Mouse (Mus musculus) liver, embryonic 13.5 days (tissue): ENCODE data around the gene Prkaca. TPM values are rescaled to one million over a fixed set of nuclear protein-coding genes. Genes with fewer than 3 reads are reported as not detected.

Experiments
- ATAC-seq: fragments of 200-750 bp; cut with Nextera tagmentation; 2 replicates; pipeline ENCODE4 v1.8.0; 2017; ENCODE audit warnings: low read depth, mild to moderate bottlenecking, moderate number of reproducible peaks, moderate library complexity
- DNase-seq: peaks from one replicate; pipeline ENCODE4 v3.0.0; 2022
- H3K27ac ChIP-seq: fragments of 300-500 bp; sonication (generic); 2 replicates; pipeline ENCODE4 v1.5.1; 2015; ENCODE audit warnings: moderate library complexity, mild to moderate bottlenecking, inconsistent platforms
- H3K27me3 ChIP-seq: fragments of 300-500 bp; sonication (generic); 2 replicates; pipeline ENCODE4 v1.6.1; 2015; ENCODE audit warnings: mild to moderate bottlenecking, inconsistent platforms
- H3K36me3 ChIP-seq: fragments of 300-500 bp; sonication (generic); 2 replicates; pipeline ENCODE4 v1.6.1; 2015; ENCODE audit warnings: mild to moderate bottlenecking, inconsistent platforms
- H3K4me1 ChIP-seq: fragments of 300-500 bp; sonication (generic); replicated peaks from 2 replicates; pipeline ENCODE4 v1.6.1; 2015; ENCODE audit warnings: inconsistent platforms
- H3K4me2 ChIP-seq: fragments of 300-500 bp; sonication (generic); 2 replicates; pipeline ENCODE4 v1.6.1; 2015; ENCODE audit warnings: inconsistent platforms, mild to moderate bottlenecking, moderate library complexity
- H3K4me3 ChIP-seq: fragments of 300-500 bp; sonication (generic); replicated peaks from 2 replicates; pipeline ENCODE4 v1.5.1; 2015; ENCODE audit warnings: mild to moderate bottlenecking, inconsistent platforms
- H3K9ac ChIP-seq: fragments of 300-500 bp; sonication (generic); 2 replicates; pipeline ENCODE4 v1.6.1; 2015; ENCODE audit warnings: mild to moderate bottlenecking, inconsistent platforms
- H3K9me3 ChIP-seq: fragments of 300-500 bp; sonication (generic); replicated peaks from 2 replicates; pipeline ENCODE4 v1.6.1; 2016; ENCODE audit warnings: inconsistent platforms
- WGBS: fragments of 180-500 bp; shearing (Covaris S2); methylation state at CpG from one replicate; pipeline ENCODE4 v1.1.7; 2015; ENCODE audit not compliant: insufficient replicate concordance; 5-methylcytosine and 5-hydroxymethylcytosine counted together
- polyA plus RNA-seq: library from polyadenylated mRNA; unstranded; fragments of >200 nt; fragmentation: Nextera tagmentation; extraction: Ambion mirVana; gene quantifications from 2 replicates; pipeline ENCODE4 v1.2.1, GENCODE M21; 2015

Gene Prkaca
- polyA plus RNA-seq = 50.5 and 52.3 TPM in 2 replicates

- Histone ChIP-seq H3K9ac (peak within 1 kb of the TSS; percentile 94), H3K4me1 (peaks cover 55% of the 10 kb centered on the region), H3K4me2 (peak within 1 kb of the TSS; percentile 99), H3K27me3 (no peaks in the 10 kb centered on the region), H3K27ac (peak within 1 kb of the TSS; percentile 73), H3K36me3 (peaks cover 38% of the 10 kb centered on the region), H3K9me3 (no peaks in the 10 kb centered on the region), H3K4me3 (peak within 1 kb of the TSS; percentile 94)
- ATAC-seq (peak; percentile 98), DNase-seq (peak; percentile 99)
- under 1% methylated on average over 71 of the region's 94 CpGs for WGBS
Observed at GRCm38 (mm10) chr8:83972150-83973120, at the start of gene Prkaca. Gene Prkaca (plus strand): TSS chr8:83972993.

GRCm38 (mm10) chr8:83924585-83924984 lies 48.2 kb upstream of the Prkaca start:
- peaks cover 14% of the 10 kb centered on the region for H3K36me3 ChIP-seq
- ATAC-seq (no peak), DNase-seq (no peak)
- peaks cover 2% of the 10 kb centered on the region for H3K4me1 ChIP-seq
- no peak overlapping the region for H3K4me3 ChIP-seq
- H3K9ac ChIP-seq = no peak overlapping the region
- H3K9me3 ChIP-seq = no peaks in the 10 kb centered on the region
- H3K27ac ChIP-seq = no peak overlapping the region
- H3K27me3 ChIP-seq = no peaks in the 10 kb centered on the region
- no peak overlapping the region for H3K4me2 ChIP-seq
- WGBS = 79% methylated on average over 5 of the region's 5 CpGs

GRCm38 (mm10) chr8:83926266-83926665 lies 46.5 kb upstream of the Prkaca start:
- H3K4me2 ChIP-seq = no peak overlapping the region
- no peaks in the 10 kb centered on the region for H3K9me3 ChIP-seq
- H3K27me3 ChIP-seq = no peaks in the 10 kb centered on the region
- no peak overlapping the region for H3K4me3 ChIP-seq
- 52% methylated on average over 7 of the region's 7 CpGs for WGBS
- peaks cover 28% of the 10 kb centered on the region for H3K36me3 ChIP-seq
- no peak overlapping the region for H3K27ac ChIP-seq
- H3K9ac ChIP-seq = no peak overlapping the region
- ATAC-seq (no peak), DNase-seq (no peak)
- no peaks in the 10 kb centered on the region for H3K4me1 ChIP-seq

- Histone ChIP-seq H3K4me2 (no peak overlapping the region), H3K4me1 (no peaks in the 10 kb centered on the region), H3K27ac (no peak overlapping the region), H3K36me3 (peaks cover 71% of the 10 kb centered on the region), H3K4me3 (no peak overlapping the region), H3K9me3 (no peaks in the 10 kb centered on the region), H3K9ac (no peak overlapping the region), H3K27me3 (no peaks in the 10 kb centered on the region)
- no peak for DNase-seq
- no peak for ATAC-seq
- WGBS = 66% methylated on average over 5 of the region's 5 CpGs
Observed at GRCm38 (mm10) chr8:83934222-83934621, 38.6 kb upstream of the Prkaca start.

GRCm38 (mm10) chr8:83934994-83935393 lies 37.8 kb upstream of the Prkaca start:
- ATAC-seq = no peak
- Histone ChIP-seq H3K27ac (no peak overlapping the region), H3K9ac (no peak overlapping the region), H3K4me2 (no peak overlapping the region), H3K36me3 (peaks cover 66% of the 10 kb centered on the region), H3K27me3 (no peaks in the 10 kb centered on the region), H3K4me3 (no peak overlapping the region), H3K4me1 (no peaks in the 10 kb centered on the region), H3K9me3 (no peaks in the 10 kb centered on the region)
- 61% methylated on average over 2 of the region's 2 CpGs for WGBS
- DNase-seq = no peak

GRCm38 (mm10) chr8:83935435-83935834 lies 37.4 kb upstream of the Prkaca start:
- H3K36me3 ChIP-seq = peaks cover 63% of the 10 kb centered on the region
- H3K27me3 ChIP-seq = no peaks in the 10 kb centered on the region
- H3K9me3 ChIP-seq = no peaks in the 10 kb centered on the region
- ATAC-seq (no peak), DNase-seq (no peak)
- no peak overlapping the region for H3K27ac ChIP-seq
- no peak overlapping the region for H3K9ac ChIP-seq
- H3K4me3 ChIP-seq = no peak overlapping the region
- H3K4me1 ChIP-seq = no peaks in the 10 kb centered on the region
- no peak overlapping the region for H3K4me2 ChIP-seq
- WGBS = 72% methylated on average over 8 of the region's 8 CpGs

GRCm38 (mm10) chr8:83937645-83938044 lies 35.1 kb upstream of the Prkaca start:
- no peaks in the 10 kb centered on the region for H3K4me1 ChIP-seq
- WGBS = 69% methylated on average over 7 of the region's 7 CpGs

GRCm38 (mm10) chr8:83938330-83938729 lies 34.5 kb upstream of the Prkaca start:
- Histone ChIP-seq H3K9ac (no peak overlapping the region), H3K4me1 (no peaks in the 10 kb centered on the region), H3K36me3 (peaks cover 46% of the 10 kb centered on the region), H3K4me2 (no peak overlapping the region), H3K27ac (no peak overlapping the region), H3K4me3 (no peak overlapping the region), H3K27me3 (no peaks in the 10 kb centered on the region), H3K9me3 (no peaks in the 10 kb centered on the region)
- no peak for ATAC-seq
- 79% methylated on average over 15 of the region's 15 CpGs for WGBS
- DNase-seq = no peak

More at GRCm38 (mm10) chr8:83937645-83938044, 35.1 kb upstream of the Prkaca start:
- H3K4me2 ChIP-seq = no peak overlapping the region
- H3K27ac ChIP-seq = no peak overlapping the region
- H3K4me3 ChIP-seq = no peak overlapping the region
- H3K27me3 ChIP-seq = no peaks in the 10 kb centered on the region
- no peak for DNase-seq
- H3K36me3 ChIP-seq = peaks cover 52% of the 10 kb centered on the region
- ATAC-seq = no peak
- no peak overlapping the region for H3K9ac ChIP-seq
- no peaks in the 10 kb centered on the region for H3K9me3 ChIP-seq

- no peak overlapping the region for H3K4me2 ChIP-seq
- no peaks in the 10 kb centered on the region for H3K4me1 ChIP-seq
- no peaks in the 10 kb centered on the region for H3K27me3 ChIP-seq
- H3K36me3 ChIP-seq = peaks cover 22% of the 10 kb centered on the region; the same call in 1 of the 2 replicates
- no peak for DNase-seq
- no peak overlapping the region for H3K9ac ChIP-seq
- H3K4me3 ChIP-seq = no peak overlapping the region
- no peaks in the 10 kb centered on the region for H3K9me3 ChIP-seq
- ATAC-seq = no peak
- no peak overlapping the region for H3K27ac ChIP-seq
- WGBS = 55% methylated on average over 6 of the region's 6 CpGs
Observed at GRCm38 (mm10) chr8:83941066-83941677, 31.6 kb upstream of the Prkaca start.

- WGBS = 61% methylated on average over 1 of the region's 1 CpGs
- H3K27ac ChIP-seq = no peak overlapping the region
Observed at GRCm38 (mm10) chr8:83942446-83942845, 30.3 kb upstream of the Prkaca start.

GRCm38 (mm10) chr8:83945540-83945939 lies 27.3 kb upstream of the Prkaca start:
- DNase-seq (no peak), ATAC-seq (no peak)
- no peak overlapping the region for H3K4me2 ChIP-seq
- H3K9ac ChIP-seq = no peak overlapping the region
- no peaks in the 10 kb centered on the region for H3K36me3 ChIP-seq
- H3K4me3 ChIP-seq = no peak overlapping the region
- no peaks in the 10 kb centered on the region for H3K4me1 ChIP-seq
- H3K27ac ChIP-seq = no peak overlapping the region
- H3K27me3 ChIP-seq = no peaks in the 10 kb centered on the region; the same call in 1 of the 2 replicates
- WGBS = 29% methylated on average over 3 of the region's 3 CpGs
- H3K9me3 ChIP-seq = no peaks in the 10 kb centered on the region

More at GRCm38 (mm10) chr8:83942446-83942845, 30.3 kb upstream of the Prkaca start:
- no peaks in the 10 kb centered on the region for H3K9me3 ChIP-seq
- no peak for DNase-seq
- no peaks in the 10 kb centered on the region; the same call in 1 of the 2 replicates for H3K27me3 ChIP-seq
- no peak overlapping the region for H3K4me2 ChIP-seq
- no peak overlapping the region for H3K9ac ChIP-seq
- H3K4me1 ChIP-seq = no peaks in the 10 kb centered on the region
- H3K36me3 ChIP-seq = peaks cover 17% of the 10 kb centered on the region; the same call in 1 of the 2 replicates
- no peak for ATAC-seq
- H3K4me3 ChIP-seq = no peak overlapping the region
